Mouse (Mus musculus) MEL (cell line): Measurements from ENCODE around the gene Syn1. TPM values are rescaled to one million over a fixed set of nuclear protein-coding genes. Genes with fewer than 3 reads are reported as not detected.
A peak's percentile ranks its signal among the peaks of the same experiment; 100 is the strongest.

Experiments
- DNase-seq: peaks from one replicate; pipeline ENCODE4 v3.0.0; 2011; ENCODE audit warnings: low read depth, low spot score
- H3K27ac ChIP-seq: 2 replicates; pipeline ENCODE4 v1.5.1; 2012; ENCODE audit warnings: low read depth, mild to moderate bottlenecking, control low read depth, low read length, moderate library complexity; ENCODE audit not compliant: control insufficient read depth
- H3K27me3 ChIP-seq, 2 experiments: fragments of 150-350 bp in 1 of 2; sonication (generic) in 1 of 2; 2 replicates each; pipeline ENCODE4 v1.6.1; 2012; ENCODE audit warnings: low read length in 2 of 2, mild to moderate bottlenecking in 2 of 2, improper control_type of control experiment in 1 of 2, moderate library complexity in 1 of 2; ENCODE audit not compliant: insufficient read depth in 2 of 2, control insufficient read depth in 1 of 2
- H3K36me3 ChIP-seq, 2 experiments: 2 replicates each; pipeline ENCODE4 v1.6.1; 2012 to 2014; ENCODE audit warnings: low read length in 2 of 2, improper control_type of control experiment in 1 of 2, inconsistent platforms in 1 of 2, mild to moderate bottlenecking in 1 of 2; ENCODE audit not compliant: insufficient read depth in 2 of 2, control insufficient read depth in 1 of 2
- H3K4me1 ChIP-seq, 2 experiments: fragments of 150-350 bp in 1 of 2; sonication (generic) in 1 of 2; 2 replicates each; pipeline ENCODE4 v1.6.1; 2012; ENCODE audit warnings: low read length in 2 of 2, improper control_type of control experiment in 1 of 2, mild to moderate bottlenecking in 1 of 2; ENCODE audit not compliant: insufficient read depth in 2 of 2, control insufficient read depth in 1 of 2
- H3K4me3 ChIP-seq, 2 experiments: fragments of 150-350 bp in 1 of 2; sonication (generic) in 1 of 2; 2 replicates each; pipeline ENCODE4 v1.5.1; 2012; ENCODE audit warnings: low read depth in 2 of 2, low read length in 2 of 2, mild to moderate bottlenecking in 2 of 2, moderate library complexity in 2 of 2, control low read depth in 1 of 2, improper control_type of control experiment in 1 of 2; ENCODE audit not compliant: control insufficient read depth in 1 of 2, insufficient read depth in 1 of 2
- H3K79me2 ChIP-seq: 2 replicates; pipeline ENCODE4 v1.6.1; 2012; ENCODE audit warnings: mild to moderate bottlenecking, low read length, moderate library complexity; ENCODE audit not compliant: control insufficient read depth, poor library complexity, insufficient read depth
- H3K9ac ChIP-seq: 2 replicates; pipeline ENCODE4 v1.6.1; 2012; ENCODE audit warnings: low read depth, mild to moderate bottlenecking, control low read depth, low read length, moderate library complexity; ENCODE audit not compliant: control insufficient read depth, poor library complexity, severe bottlenecking
- H3K9me3 ChIP-seq: fragments of 150-350 bp; sonication (generic); replicated peaks from 2 replicates; pipeline ENCODE4 v1.6.1; 2012; ENCODE audit warnings: mild to moderate bottlenecking, low read length, improper control_type of control experiment, moderate library complexity; ENCODE audit not compliant: insufficient read depth
- CHD2 ChIP-seq: IDR thresholded peaks from 2 replicates; pipeline ENCODE4 v1.6.1; 2011; ENCODE audit warnings: low read length, improper control_type of control experiment
- CTCF ChIP-seq, 3 experiments: IDR thresholded peaks in 2 of 3; conservative IDR thresholded peaks in 1 of 3; 2 replicates each; pipeline ENCODE4 v1.5.1; 2011 to 2012; ENCODE audit warnings: low read length in 3 of 3, low read depth in 2 of 3, mild to moderate bottlenecking in 2 of 3, improper control_type of control experiment in 1 of 3, inconsistent platforms in 1 of 3, mixed read lengths in 1 of 3, moderate library complexity in 1 of 3; ENCODE audit not compliant: control insufficient read depth in 1 of 3, insufficient read depth in 1 of 3, poor library complexity in 1 of 3, severe bottlenecking in 1 of 3
- ETS1 ChIP-seq: IDR thresholded peaks from 2 replicates; pipeline ENCODE4 v1.6.1; 2012; ENCODE audit warnings: low read depth, mild to moderate bottlenecking, inconsistent platforms, low read length, improper control_type of control experiment, moderate library complexity
- HCFC1 ChIP-seq: IDR thresholded peaks from 2 replicates; pipeline ENCODE4 v1.6.1; 2012; ENCODE audit warnings: low read depth, mild to moderate bottlenecking, inconsistent platforms, low read length, improper control_type of control experiment, moderate library complexity
- KAT2A ChIP-seq: conservative IDR thresholded peaks from 2 replicates; pipeline ENCODE4 v1.6.1; 2012; ENCODE audit warnings: low read depth, low read length, improper control_type of control experiment, inconsistent platforms
- MAX ChIP-seq: IDR thresholded peaks from 2 replicates; pipeline ENCODE4 v1.6.1; 2011; ENCODE audit warnings: low read length, improper control_type of control experiment
- MEF2A ChIP-seq: IDR thresholded peaks from 2 replicates; pipeline ENCODE4 v1.6.1; 2014; ENCODE audit warnings: low read depth, mild to moderate bottlenecking, inconsistent platforms, low read length, improper control_type of control experiment; ENCODE audit not compliant: poor library complexity, insufficient replicate concordance, severe bottlenecking; ENCODE audit errors: extremely low read depth
- MYB ChIP-seq: IDR thresholded peaks from 2 replicates; pipeline ENCODE4 v1.6.1; 2011; ENCODE audit warnings: mild to moderate bottlenecking, low read depth, low read length, improper control_type of control experiment
- NRF1 ChIP-seq: IDR thresholded peaks from 2 replicates; pipeline ENCODE4 v1.6.1; 2014; ENCODE audit warnings: low read depth, mild to moderate bottlenecking, inconsistent platforms, low read length, improper control_type of control experiment, moderate library complexity; ENCODE audit not compliant: poor library complexity, insufficient read depth, severe bottlenecking
- POLR2AphosphoS2 ChIP-seq: IDR thresholded peaks from 2 replicates; pipeline ENCODE4 v1.6.1; 2011; ENCODE audit warnings: low read length, improper control_type of control experiment
- RAD21 ChIP-seq: IDR thresholded peaks from 2 replicates; pipeline ENCODE4 v1.6.1; 2011; ENCODE audit warnings: mild to moderate bottlenecking, low read depth, low read length, improper control_type of control experiment
- RCOR1 ChIP-seq: IDR thresholded peaks from 2 replicates; pipeline ENCODE4 v1.6.1; 2012; ENCODE audit warnings: low read depth, mild to moderate bottlenecking, inconsistent platforms, low read length, improper control_type of control experiment
- TAL1 ChIP-seq: IDR thresholded peaks from 2 replicates; pipeline ENCODE4 v1.6.1; 2012; ENCODE audit warnings: mild to moderate bottlenecking, inconsistent platforms, low read length, moderate library complexity, mixed read lengths
- TCF12 ChIP-seq: IDR thresholded peaks from 2 replicates; pipeline ENCODE4 v1.6.1; 2014; ENCODE audit warnings: low read depth, mild to moderate bottlenecking, inconsistent platforms, low read length, improper control_type of control experiment, moderate library complexity
- USF1 ChIP-seq: IDR thresholded peaks from 2 replicates; pipeline ENCODE4 v1.6.1; 2014; ENCODE audit warnings: low read depth, mild to moderate bottlenecking, inconsistent platforms, low read length, improper control_type of control experiment, moderate library complexity
- ZKSCAN1 ChIP-seq: IDR thresholded peaks from 2 replicates; pipeline ENCODE4 v1.6.1; 2012; ENCODE audit warnings: low read depth, mild to moderate bottlenecking, inconsistent platforms, low read length, improper control_type of control experiment, moderate library complexity
- ZNF384 ChIP-seq: IDR thresholded peaks from 2 replicates; pipeline ENCODE4 v1.6.1; 2012; ENCODE audit warnings: low read depth, mild to moderate bottlenecking, inconsistent platforms, low read length, improper control_type of control experiment
- polyA plus RNA-seq, 2 experiments: library from polyadenylated mRNA; stranded (reverse) in 1 of 2; unstranded in 1 of 2; fragments of >175 nt in 1 of 2; fragments of >200 nt in 1 of 2; gene quantifications; 2 replicates each; pipeline versions ENCODE4 v1.2.1 to v1.2.4; 2012; ENCODE audit warnings: low replicate concordance in 2 of 2, low read depth in 1 of 2; ENCODE audit not compliant: insufficient read length in 2 of 2, insufficient read depth in 1 of 2, missing spikeins in 1 of 2
- total RNA-seq: library from RNA; depleted of rRNA; stranded (reverse); fragments of 300-350 nt; gene quantifications from 2 replicates; pipeline ENCODE4 v1.2.3, GENCODE M21; 2012

Syn1 gene
- total and polyA plus RNA-seq, 3 experiments: 0.08 to 0.22 TPM; not detected in 1

DNA sequence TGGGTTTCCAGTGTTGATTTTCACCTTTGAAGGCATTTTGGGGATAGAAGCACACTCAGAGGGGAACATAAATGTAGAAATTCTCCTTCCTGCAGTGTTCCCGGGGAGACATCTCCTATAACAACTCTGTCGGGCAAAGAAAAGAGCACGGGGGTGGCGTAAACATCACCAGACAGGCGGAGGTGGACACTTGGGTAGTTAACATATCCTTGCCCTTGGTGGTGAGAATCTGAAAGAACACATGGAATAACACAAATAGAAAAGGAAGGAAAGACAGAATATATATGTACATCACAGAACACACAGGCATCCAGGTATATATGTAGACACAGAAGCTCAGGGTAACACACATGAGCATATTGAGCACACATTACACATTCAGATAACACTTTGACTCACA lies 562 bp upstream of the Syn1 start:
- Histone ChIP-seq H3K36me3 (no peaks in the 10 kb centered on the region), H3K9me3 (no peaks in the 10 kb centered on the region), H3K9ac (no peak overlapping the region)
- no peak for DNase-seq
- no peak for TF ChIP-seq TCF12
- no peak for TF ChIP-seq NRF1
- TF ChIP-seq TAL1: no peak
- no peak for TF ChIP-seq RAD21
- no peak; the same call in 1 of the 2 replicates for TF ChIP-seq MAX
- TF ChIP-seq POLR2AphosphoS2: no peak
- TF ChIP-seq CTCF (IDR thresholded peaks at IDR 0.05 in 2 of 3, conservative IDR thresholded peaks at IDR 0.05 in 1 of 3; ENCODE audit: control insufficient read depth in 1 of 3, insufficient read depth in 1 of 3, low read depth in 2 of 3, low read length in 3 of 3, poor library complexity in 1 of 3, severe bottlenecking in 1 of 3): no peak
- TF ChIP-seq, all 39 proteins: peak for 0
- no peak overlapping the region for H3K27ac ChIP-seq
- H3K4me3 ChIP-seq: no peak overlapping the region
- no peaks in the 10 kb centered on the region for H3K4me1 ChIP-seq
- peaks cover 16 to 24% of the 10 kb centered on the region in 2 experiments for H3K27me3 ChIP-seq
- no peaks in the 10 kb centered on the region for H3K79me2 ChIP-seq

DNA sequence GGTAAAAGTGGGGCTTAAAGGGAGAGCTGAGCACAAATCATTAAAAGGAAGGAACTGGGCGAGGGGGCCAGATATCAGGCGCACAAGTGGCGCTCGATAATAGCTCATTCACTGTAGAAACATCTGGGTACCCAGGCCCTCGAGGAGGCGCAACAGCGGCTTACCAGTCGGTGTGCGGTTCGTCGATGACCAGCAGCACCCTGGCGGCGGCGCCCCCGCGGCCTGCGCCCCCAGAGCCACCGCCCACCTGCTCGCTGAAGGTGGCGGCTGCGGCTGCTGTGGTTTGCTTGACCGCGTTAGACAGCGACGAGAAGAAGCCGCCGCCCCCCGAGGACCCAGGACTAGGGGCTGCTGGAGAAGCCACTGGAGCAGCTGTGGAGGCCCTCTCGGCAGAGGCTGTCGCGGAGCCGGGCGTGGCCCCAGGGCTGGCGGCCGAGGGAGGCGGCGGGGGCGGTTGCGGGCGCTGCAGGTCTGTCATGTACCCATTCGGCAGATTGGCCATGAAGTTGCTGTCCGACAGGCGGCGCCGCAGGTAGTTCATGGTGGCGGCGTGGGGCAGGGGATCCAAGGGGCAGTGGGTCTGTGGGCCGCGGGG lies 458 bp downstream of the Syn1 start:
- Histone ChIP-seq H3K79me2 (no peaks in the 10 kb centered on the region), H3K36me3 (peaks cover 0 to 2% of the 10 kb centered on the region in 2 experiments; a peak in 1 of 4 replicates)
- peak; percentile 23 for DNase-seq

GRCm38 (mm10) chrX:20915075-20915474 lies 5.7 kb downstream of the Syn1 start:
- no peak overlapping the region for H3K27ac ChIP-seq
- peaks cover 6 to 9% of the 10 kb centered on the region in 2 experiments; a peak in 3 of 4 replicates for H3K4me1 ChIP-seq
- H3K4me3 ChIP-seq: no peak overlapping the region
- TF ChIP-seq ZNF384 (no peak), ETS1 (no peak), ZKSCAN1 (no peak), USF1 (no peak), KAT2A (no peak), HCFC1 (no peak), CHD2 (no peak), MEF2A (no peak), POLR2AphosphoS2 (no peak)
- no peaks in the 10 kb centered on the region for H3K9me3 ChIP-seq
- DNase-seq: peak; percentile 38
- no peaks in the 10 kb centered on the region for H3K79me2 ChIP-seq
- H3K27me3 ChIP-seq: peaks cover 10 to 20% of the 10 kb centered on the region in 2 experiments
- H3K9ac ChIP-seq: no peak overlapping the region
- peaks cover 0 to 16% of the 10 kb centered on the region in 2 experiments; a peak in 2 of 4 replicates for H3K36me3 ChIP-seq

More for the DNA sequence above, 458 bp downstream of the Syn1 start:
- H3K27me3 ChIP-seq: peaks cover 16 to 24% of the 10 kb centered on the region in 2 experiments
- H3K4me3 ChIP-seq: peak overlapping the region; percentile 28 to 47; a peak in 3 of 4 replicates
- peak overlapping the region; percentile 6; the same call in 1 of the 2 replicates for H3K9ac ChIP-seq
- no peaks in the 10 kb centered on the region for H3K4me1 ChIP-seq
- H3K27ac ChIP-seq: no peak overlapping the region
- TF ChIP-seq ZKSCAN1 (no peak), TAL1 (no peak), MYB (no peak), RCOR1 (no peak), CTCF (IDR thresholded peaks at IDR 0.05 in 2 of 3, conservative IDR thresholded peaks at IDR 0.05 in 1 of 3; ENCODE audit: control insufficient read depth in 1 of 3, insufficient read depth in 1 of 3, low read depth in 2 of 3, low read length in 3 of 3, poor library complexity in 1 of 3, severe bottlenecking in 1 of 3) (peak in 1 of 3 experiments; percentile 35; a peak in 1 of 6 replicates), HCFC1 (no peak)
- TF ChIP-seq, all 39 proteins: peak for 1
- no peaks in the 10 kb centered on the region for H3K9me3 ChIP-seq
